Mouse (Mus musculus): ENCODE measurements around the gene Cox7a1.

- TF ChIP-seq CHD2 (IDR thresholded peaks at IDR 0.05; ENCODE audit: low read depth, low read length): no peak
- no peak for TF ChIP-seq MAFK (IDR thresholded peaks at IDR 0.05; ENCODE audit: insufficient read depth, low read depth, low read length)
- TF ChIP-seq HCFC1 (IDR thresholded peaks at IDR 0.05; ENCODE audit: borderline replicate concordance, insufficient read depth, low read length): no peak
- no peak for TF ChIP-seq ZC3H11A (IDR thresholded peaks at IDR 0.05; ENCODE audit: borderline replicate concordance, low read depth, low read length)
Observed at GRCm38 (mm10) chr7:30200200-30200599, 16.3 kb downstream of the Cox7a1 start.
